Mouse (Mus musculus) cerebellum, adult 2 months (tissue): ENCODE results near the gene Ankrd63. TPM values are rescaled to one million over a fixed set of nuclear protein-coding genes. Genes with fewer than 3 reads are reported as not detected.

Experiments
- DNase-seq, 2 experiments: peaks; one replicate each; pipeline ENCODE4 v3.0.0; 2021
- H3K27ac ChIP-seq: fragments of 200-500 bp; 2 replicates; pipeline ENCODE4 v1.5.1; 2012; ENCODE audit warnings: low read length, control low read depth, inconsistent platforms; ENCODE audit not compliant: insufficient read depth
- H3K27me3 ChIP-seq: fragments of 200-500 bp; 2 replicates; pipeline ENCODE4 v1.6.1; 2012; ENCODE audit warnings: inconsistent platforms, mild to moderate bottlenecking, low read length, moderate library complexity; ENCODE audit not compliant: control insufficient read depth, insufficient read depth
- H3K4me1 ChIP-seq: fragments of 200-500 bp; 2 replicates; pipeline ENCODE4 v1.6.1; 2011; ENCODE audit warnings: low read length; ENCODE audit not compliant: control insufficient read depth, insufficient read depth
- H3K4me3 ChIP-seq: fragments of 200-500 bp; replicated peaks from 2 replicates; pipeline ENCODE3; 2011; ENCODE audit warnings: mild to moderate bottlenecking, low read depth, low read length, control low read depth; ENCODE audit not compliant: insufficient read depth
- CTCF ChIP-seq: fragments of 200-500 bp; IDR thresholded peaks from 2 replicates; pipeline ENCODE4 v1.5.1; 2011; ENCODE audit warnings: low read depth, mild to moderate bottlenecking, control low read depth, low read length, moderate library complexity, borderline replicate concordance; ENCODE audit not compliant: insufficient read depth
- POLR2A ChIP-seq: fragments of 200-500 bp; IDR thresholded peaks from 2 replicates; pipeline ENCODE4 v1.6.1; 2011; ENCODE audit warnings: low read length, control low read depth, borderline replicate concordance; ENCODE audit not compliant: insufficient read depth
- WGBS: fragments of 180-500 bp; shearing (Covaris S2); methylation state at CpG from one replicate; pipeline ENCODE4 v1.1.7; 2018; 5-methylcytosine and 5-hydroxymethylcytosine counted together
- polyA plus RNA-seq: library from polyadenylated mRNA; depleted of rRNA; stranded (reverse); fragments of >200 nt; gene quantifications from 2 replicates; pipeline ENCODE4 v1.2.3, GENCODE M21; 2012

Ankrd63 gene
- polyA plus RNA-seq, 1 experiment = 0.82 TPM

DNA sequence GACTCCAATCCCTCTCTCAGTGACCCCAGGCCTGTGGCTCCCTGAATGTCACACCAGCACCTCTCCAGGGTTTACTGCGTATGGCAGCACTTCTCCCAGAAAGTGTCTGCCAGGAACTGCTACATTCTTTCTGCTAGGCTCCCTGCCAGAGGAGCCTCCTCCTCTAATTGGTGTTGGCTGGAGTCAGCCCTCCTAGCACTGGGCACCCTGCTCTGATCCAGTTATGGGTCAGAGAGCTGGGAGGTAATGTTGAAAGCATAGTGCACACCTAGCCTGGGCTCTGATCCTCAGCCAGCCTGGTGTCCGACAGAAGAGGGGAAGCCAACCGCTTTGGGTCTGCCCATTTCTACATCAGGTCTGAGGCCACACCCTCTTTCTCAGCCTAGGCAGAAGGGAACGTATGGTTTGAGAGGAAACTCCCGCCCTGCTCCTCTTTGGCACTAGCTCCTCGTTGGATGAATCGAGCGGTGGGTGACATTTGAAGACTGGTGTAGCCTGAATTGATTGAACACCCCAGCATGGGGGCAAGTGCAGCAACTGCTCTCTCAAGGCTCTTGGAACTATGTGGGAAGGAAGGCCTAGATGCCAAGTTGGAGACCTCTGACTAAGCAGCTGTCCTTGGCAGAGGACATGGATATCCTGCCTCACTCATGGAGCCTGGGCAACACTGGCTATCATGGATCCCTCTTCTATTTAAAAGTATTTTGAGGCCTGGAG lies 21.1 kb downstream of the Ankrd63 start:
- WGBS = 27% methylated on average over 8 of the region's 8 CpGs
- Histone ChIP-seq H3K27ac (no peak overlapping the region), H3K27me3 (no peaks in the 10 kb centered on the region), H3K4me1 (peaks cover 3% of the 10 kb centered on the region; the same call in 1 of the 2 replicates), H3K4me3 (no peak overlapping the region)
- no peak for TF ChIP-seq CTCF
- no peak for TF ChIP-seq POLR2A
- DNase-seq = no peak

DNA sequence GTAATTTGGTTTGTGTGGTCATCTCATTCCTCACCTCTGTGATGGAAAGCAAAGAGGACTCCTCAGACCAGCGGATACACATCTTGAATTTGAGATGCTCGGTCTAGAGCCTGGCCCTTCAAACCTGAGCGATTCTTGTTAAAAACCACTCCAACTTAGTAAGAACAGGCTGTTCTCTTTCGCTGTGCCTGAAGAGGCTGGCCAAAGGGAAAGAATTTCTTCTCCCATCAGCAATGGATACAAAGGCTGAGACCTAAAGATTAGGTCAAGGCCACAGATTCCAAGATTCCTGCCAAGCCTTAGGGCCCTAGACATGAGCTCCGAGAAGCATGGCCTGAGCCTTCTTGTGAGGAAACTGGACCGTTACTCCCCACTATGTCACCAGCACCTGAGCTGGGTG lies 22.8 kb downstream of the Ankrd63 start:
- Histone ChIP-seq H3K4me1 (peaks cover 3% of the 10 kb centered on the region; the same call in 1 of the 2 replicates), H3K27me3 (no peaks in the 10 kb centered on the region), H3K27ac (no peak overlapping the region), H3K4me3 (no peak overlapping the region)
- WGBS = 94% methylated on average over 6 of the region's 6 CpGs
- no peak for TF ChIP-seq POLR2A
- TF ChIP-seq CTCF = no peak
- DNase-seq = no peak

DNA sequence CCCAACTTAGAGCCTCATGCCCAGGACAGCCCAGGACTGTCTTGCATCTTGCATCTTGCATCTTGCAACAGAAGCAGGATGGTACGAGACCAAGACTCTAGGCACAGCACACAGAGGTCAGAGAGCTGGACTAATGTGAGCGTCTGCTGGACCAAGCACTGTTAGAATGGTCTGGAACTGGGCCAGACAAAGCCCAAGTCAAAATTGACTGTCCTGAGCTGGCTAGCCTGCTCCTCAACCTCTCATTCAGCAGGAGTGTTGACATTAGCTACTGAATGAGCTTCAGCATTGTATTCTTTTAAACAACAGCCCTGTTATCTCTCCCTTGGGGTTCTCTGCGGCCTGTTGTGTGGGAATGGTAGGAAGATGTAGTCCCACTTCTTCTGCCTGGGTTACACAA lies 24.2 kb downstream of the Ankrd63 start:
- H3K4me3 ChIP-seq = no peak overlapping the region
- TF ChIP-seq CTCF (no peak), POLR2A (no peak)
- no peaks in the 10 kb centered on the region for H3K27me3 ChIP-seq
- H3K4me1 ChIP-seq = peaks cover 3% of the 10 kb centered on the region; the same call in 1 of the 2 replicates
- 92% methylated on average over 3 of the region's 3 CpGs for WGBS
- no peak for DNase-seq
- H3K27ac ChIP-seq = no peak overlapping the region

DNA sequence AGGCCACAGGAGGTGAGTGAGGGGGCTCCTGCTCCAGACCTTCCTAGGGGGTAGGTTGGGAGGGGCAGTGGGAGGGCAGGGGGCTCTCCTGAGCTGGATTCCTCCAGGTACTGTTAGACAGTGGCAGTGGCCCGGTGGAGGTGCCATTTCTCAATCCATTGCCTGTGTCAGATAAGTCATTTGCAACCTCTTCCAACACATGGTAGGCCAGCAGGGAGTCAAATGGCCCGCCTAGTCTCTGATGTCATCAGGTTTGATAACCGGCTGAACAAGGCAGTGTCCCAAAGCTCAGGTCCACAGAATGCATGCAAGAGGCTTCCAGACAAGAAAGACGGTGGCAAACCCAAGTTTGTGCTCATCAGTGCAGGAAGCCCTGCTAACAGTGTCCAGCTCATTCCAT lies 25.9 kb downstream of the Ankrd63 start:
- DNase-seq = peak; percentile 62 to 71
- Histone ChIP-seq H3K27me3 (no peaks in the 10 kb centered on the region), H3K4me1 (peaks cover 3% of the 10 kb centered on the region; the same call in 1 of the 2 replicates), H3K27ac (no peak overlapping the region), H3K4me3 (peak overlapping the region; percentile 42)
- no peak for TF ChIP-seq POLR2A
- TF ChIP-seq CTCF = no peak
- 5% methylated on average over 4 of the region's 4 CpGs for WGBS

DNA sequence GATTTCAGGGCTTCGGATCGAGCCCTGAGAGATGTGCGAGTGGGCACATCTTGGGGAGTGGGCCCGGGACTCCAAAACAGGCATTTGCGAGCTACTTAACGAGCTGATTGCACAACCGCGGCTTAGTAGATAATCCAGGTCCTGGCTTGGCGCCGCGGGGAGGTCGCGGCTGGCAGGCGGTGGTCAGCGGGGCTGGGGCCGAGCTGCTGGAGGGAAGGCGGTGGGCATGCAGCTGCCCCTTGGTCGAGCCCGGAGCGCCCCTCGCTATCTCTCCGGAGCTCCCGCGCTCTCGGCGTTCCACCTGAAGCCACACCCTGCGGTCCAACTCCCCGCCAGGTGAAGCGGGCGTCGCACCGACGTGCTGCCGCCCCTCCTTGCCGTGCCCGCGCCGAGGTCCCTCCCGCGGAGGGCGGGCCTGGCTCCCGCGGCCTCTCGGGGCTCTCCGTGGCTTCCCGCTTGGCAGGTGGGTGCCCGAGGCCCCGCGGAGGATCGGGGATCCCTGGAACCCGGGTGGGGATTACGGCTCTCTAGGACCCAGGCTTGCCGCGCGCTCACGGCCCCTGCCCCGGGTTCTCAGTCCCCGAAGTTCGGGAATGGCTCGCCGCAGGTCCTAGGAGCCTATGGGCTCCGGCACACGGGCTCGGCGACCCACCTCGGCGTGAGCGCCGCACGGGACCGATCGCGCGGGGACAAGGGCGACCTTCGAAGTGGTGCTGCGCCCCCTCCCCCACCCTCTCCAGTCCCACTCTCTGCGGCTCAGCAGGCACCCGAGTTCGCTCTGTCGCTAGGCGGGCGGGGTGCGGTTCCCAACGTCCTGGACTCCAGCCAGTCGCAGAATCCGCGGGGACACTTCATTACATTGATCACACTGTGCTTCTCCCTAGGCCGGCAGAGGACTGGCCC lies 26.7 kb downstream of the Ankrd63 start:
- Histone ChIP-seq H3K4me1 (no peaks in the 10 kb centered on the region), H3K4me3 (peak overlapping the region; percentile 42), H3K27me3 (no peaks in the 10 kb centered on the region), H3K27ac (no peak overlapping the region)
- WGBS = 2% methylated on average over 89 of the region's 89 CpGs
- TF ChIP-seq CTCF (no peak), POLR2A (no peak)
- peak; percentile 21 to 35 for DNase-seq

DNA sequence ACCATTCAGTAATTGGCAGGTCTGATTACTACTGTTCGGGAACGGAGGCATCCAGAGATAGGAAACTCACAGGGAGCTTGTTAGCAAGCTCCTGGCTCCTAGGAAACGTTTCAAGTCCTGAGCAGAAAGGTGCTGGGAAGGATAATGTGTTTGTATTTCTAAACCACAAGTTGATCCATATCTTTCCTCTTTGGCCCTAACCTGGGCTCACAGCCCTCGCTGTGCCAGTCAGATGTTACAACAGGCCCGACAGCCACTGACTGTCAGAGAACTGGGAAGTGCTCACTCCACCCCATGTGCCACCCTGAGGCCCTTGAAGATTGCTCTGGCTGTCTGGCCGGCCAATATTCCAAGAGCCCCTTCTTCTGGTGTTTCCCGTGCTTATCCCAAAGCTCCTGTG lies 29.3 kb downstream of the Ankrd63 start:
- DNase-seq = no peak
- Histone ChIP-seq H3K4me1 (no peaks in the 10 kb centered on the region), H3K27me3 (no peaks in the 10 kb centered on the region), H3K4me3 (no peak overlapping the region), H3K27ac (no peak overlapping the region)
- WGBS = 59% methylated on average over 7 of the region's 7 CpGs
- TF ChIP-seq CTCF (no peak), POLR2A (no peak)

DNA sequence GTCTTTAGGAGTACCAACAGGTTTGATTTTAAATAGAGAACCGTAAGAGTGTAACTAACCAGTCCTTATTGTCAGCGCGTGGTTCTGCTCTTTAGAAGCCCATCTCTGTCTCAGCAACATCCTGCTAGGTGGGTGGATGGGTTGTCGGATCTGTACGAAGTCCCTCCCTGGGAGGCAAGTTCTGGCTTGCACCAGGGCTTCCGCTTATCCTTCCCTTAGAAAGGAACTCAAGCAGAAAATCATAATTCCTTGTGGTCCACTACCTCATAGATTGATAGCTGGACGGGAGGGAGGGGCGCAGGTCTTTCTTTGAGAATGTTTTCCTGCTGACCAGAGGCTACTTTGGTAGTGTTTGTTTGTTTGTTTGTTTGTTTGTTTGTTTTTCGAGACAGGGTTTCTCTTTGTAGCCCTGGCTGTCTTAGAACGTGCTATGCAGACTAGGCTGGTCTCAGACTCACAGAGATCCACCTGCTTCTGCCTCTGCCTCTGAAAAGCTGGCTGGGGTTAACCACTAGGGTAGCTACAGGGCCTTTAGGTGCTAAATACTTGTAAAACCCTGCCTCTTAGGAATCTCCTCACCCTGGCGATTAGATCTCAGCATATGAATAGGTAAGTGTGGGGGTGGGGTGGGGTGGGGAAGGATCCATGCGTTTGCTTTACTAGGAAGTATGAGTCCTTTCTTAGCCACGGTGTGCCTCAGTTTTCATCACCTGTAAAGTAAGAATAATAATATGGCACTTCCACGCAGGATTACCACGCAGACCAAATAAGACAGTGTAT lies 29.9 kb downstream of the Ankrd63 start:
- Histone ChIP-seq H3K27me3 (no peaks in the 10 kb centered on the region), H3K4me1 (no peaks in the 10 kb centered on the region), H3K4me3 (no peak overlapping the region), H3K27ac (no peak overlapping the region)
- TF ChIP-seq CTCF = no peak
- no peak for TF ChIP-seq POLR2A
- 49% methylated on average over 15 of the region's 15 CpGs for WGBS
- no peak for DNase-seq
